Mouse (Mus musculus): ENCODE results near the gene Atpaf1. TPM values are rescaled to one million over a fixed set of nuclear protein-coding genes. Genes with fewer than 3 reads are reported as not detected.
A peak's percentile ranks its signal among the peaks of the same experiment; 100 is the strongest.

The Atpaf1 gene
- total and polyA plus RNA-seq, 2 experiments from 2014 or later = 49.0 to 86.4 TPM

GRCm38 (mm10) chr4:115799981-115800380, 15.4 kb downstream of the Atpaf1 start:
- no peak for DNase-seq (ENCODE audit: low spot score)
- 75% methylated on average over 3 of the region's 3 CpGs for WGBS

GRCm38 (mm10) chr4:115812326-115812725, 27.7 kb downstream of the Atpaf1 start:
- H3K4me2 ChIP-seq (ENCODE audit: low read depth, low read length) = no peak overlapping the region
- H3K36me3 ChIP-seq (replicated peaks; ENCODE audit: control insufficient read depth, insufficient read depth, low read length) = peaks cover 53% of the 10 kb centered on the region
- H3K9me3 ChIP-seq (replicated peaks; ENCODE audit: control insufficient read depth, low read length) = no peaks in the 10 kb centered on the region
- WGBS = 88% methylated on average over 4 of the region's 4 CpGs
- TF ChIP-seq CTCF (IDR thresholded peaks at IDR 0.05; ENCODE audit: low read depth) (no peak), EP300 (IDR thresholded peaks at IDR 0.05; ENCODE audit: low read depth) (no peak)
- H3K27ac ChIP-seq (ENCODE audit: low read depth) = no peak overlapping the region
- no peaks in the 10 kb centered on the region for H3K4me1 ChIP-seq (ENCODE audit: control insufficient read depth, insufficient read depth)
- DNase-seq (ENCODE audit: low spot score) = no peak
- no peak overlapping the region for H3K9ac ChIP-seq (replicated peaks; ENCODE audit: low read depth, low read length)
- no peaks in the 10 kb centered on the region for H3K27me3 ChIP-seq (ENCODE audit: control insufficient read depth, insufficient read depth, low read length)
- ATAC-seq (ENCODE audit: insufficient read depth, low read depth) = no peak
- H3K4me3 ChIP-seq (ENCODE audit: low read depth, low read length) = no peak overlapping the region

More at GRCm38 (mm10) chr4:115799981-115800380, 15.4 kb downstream of the Atpaf1 start:
- no peak overlapping the region for H3K27ac ChIP-seq (ENCODE audit: low read depth)
- H3K36me3 ChIP-seq (replicated peaks; ENCODE audit: control insufficient read depth, insufficient read depth, low read length) = peaks cover 71% of the 10 kb centered on the region
- ATAC-seq (ENCODE audit: insufficient read depth, low read depth) = no peak
- no peak overlapping the region for H3K4me3 ChIP-seq (ENCODE audit: low read depth, low read length)
- no peaks in the 10 kb centered on the region for H3K27me3 ChIP-seq (ENCODE audit: control insufficient read depth, insufficient read depth, low read length)
- no peak overlapping the region for H3K9ac ChIP-seq (replicated peaks; ENCODE audit: low read depth, low read length)
- H3K4me1 ChIP-seq (ENCODE audit: control insufficient read depth, insufficient read depth) = no peaks in the 10 kb centered on the region
- no peaks in the 10 kb centered on the region for H3K9me3 ChIP-seq (replicated peaks; ENCODE audit: control insufficient read depth, low read length)
- TF ChIP-seq EP300 (IDR thresholded peaks at IDR 0.05; ENCODE audit: low read depth) (no peak), CTCF (IDR thresholded peaks at IDR 0.05; ENCODE audit: low read depth) (no peak)
- H3K4me2 ChIP-seq (ENCODE audit: low read depth, low read length) = no peak overlapping the region

DNA sequence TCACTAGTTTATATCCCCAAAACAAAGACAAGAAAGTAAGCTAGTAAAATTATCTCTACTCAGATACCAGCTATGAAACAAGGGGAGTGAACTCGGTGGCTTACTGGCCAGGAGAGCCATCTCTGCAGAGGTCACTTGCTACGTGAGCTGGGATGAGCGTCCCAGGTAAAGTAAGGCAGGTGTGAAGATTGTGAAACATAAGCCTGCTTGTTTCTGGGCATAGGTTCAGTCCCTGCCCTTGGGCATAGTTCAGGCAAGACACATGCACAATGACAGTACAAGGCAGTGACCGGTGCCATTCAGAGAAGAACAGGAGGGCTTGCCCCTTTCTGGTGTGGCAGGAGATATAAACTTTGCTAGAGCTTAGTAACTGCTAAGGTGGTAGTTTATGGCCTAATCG, 31.0 kb downstream of the Atpaf1 start:
- no peak overlapping the region for H3K4me3 ChIP-seq (ENCODE audit: low read depth, low read length)
- no peaks in the 10 kb centered on the region for H3K9me3 ChIP-seq (replicated peaks; ENCODE audit: control insufficient read depth, low read length)
- TF ChIP-seq EP300 (IDR thresholded peaks at IDR 0.05; ENCODE audit: low read depth) (no peak), CTCF (IDR thresholded peaks at IDR 0.05; ENCODE audit: low read depth) (no peak)
- H3K4me1 ChIP-seq (ENCODE audit: control insufficient read depth, insufficient read depth) = no peaks in the 10 kb centered on the region
- no peaks in the 10 kb centered on the region for H3K27me3 ChIP-seq (ENCODE audit: control insufficient read depth, insufficient read depth, low read length)
- no peak overlapping the region for H3K9ac ChIP-seq (replicated peaks; ENCODE audit: low read depth, low read length)
- 92% methylated on average over 5 of the region's 5 CpGs for WGBS
- no peak for ATAC-seq (ENCODE audit: insufficient read depth, low read depth)
- H3K36me3 ChIP-seq (replicated peaks; ENCODE audit: control insufficient read depth, insufficient read depth, low read length) = peaks cover 65% of the 10 kb centered on the region
- H3K4me2 ChIP-seq (ENCODE audit: low read depth, low read length) = no peak overlapping the region
- no peak for DNase-seq (ENCODE audit: low spot score)
- no peak overlapping the region for H3K27ac ChIP-seq (ENCODE audit: low read depth)

DNA sequence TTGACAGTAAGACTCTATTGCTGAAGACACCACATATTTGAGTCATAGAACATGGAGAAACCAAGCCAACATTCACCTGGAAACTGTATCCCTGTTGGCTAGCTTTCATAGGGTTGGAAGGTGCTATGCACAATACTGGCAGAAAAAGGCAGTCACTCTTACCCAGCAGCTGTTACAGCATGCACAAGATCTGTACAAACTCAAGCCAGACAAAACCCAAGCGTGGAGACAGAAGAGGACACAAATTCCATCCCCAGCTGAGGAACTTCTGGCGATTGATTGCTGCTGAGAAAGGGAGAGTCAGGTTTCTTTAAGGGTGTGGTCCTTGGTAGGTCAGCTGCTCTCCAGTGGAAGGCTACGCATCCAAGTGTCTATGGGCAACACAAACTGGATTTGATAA, 35.6 kb downstream of the Atpaf1 start:
- no peaks in the 10 kb centered on the region for H3K9me3 ChIP-seq (replicated peaks; ENCODE audit: control insufficient read depth, low read length)
- no peak for TF ChIP-seq CTCF (IDR thresholded peaks at IDR 0.05; ENCODE audit: low read depth)
- no peak for TF ChIP-seq EP300 (IDR thresholded peaks at IDR 0.05; ENCODE audit: low read depth)
- H3K4me3 ChIP-seq (ENCODE audit: low read depth, low read length) = no peak overlapping the region
- H3K4me1 ChIP-seq (ENCODE audit: control insufficient read depth, insufficient read depth) = peaks cover 33% of the 10 kb centered on the region
- 62% methylated on average over 3 of the region's 3 CpGs for WGBS
- DNase-seq (ENCODE audit: low spot score) = no peak
- H3K27me3 ChIP-seq (ENCODE audit: control insufficient read depth, insufficient read depth, low read length) = no peaks in the 10 kb centered on the region
- H3K27ac ChIP-seq (ENCODE audit: low read depth) = no peak overlapping the region
- H3K9ac ChIP-seq (replicated peaks; ENCODE audit: low read depth, low read length) = no peak overlapping the region
- no peak for ATAC-seq (ENCODE audit: insufficient read depth, low read depth)
- H3K4me2 ChIP-seq (ENCODE audit: low read depth, low read length) = no peak overlapping the region
- H3K36me3 ChIP-seq (replicated peaks; ENCODE audit: control insufficient read depth, insufficient read depth, low read length) = peaks cover 33% of the 10 kb centered on the region

- Histone ChIP-seq H3K4me3 (ENCODE audit: low read depth, low read length) (no peak overlapping the region), H3K4me1 (ENCODE audit: control insufficient read depth, insufficient read depth) (peaks cover 33% of the 10 kb centered on the region), H3K9ac (replicated peaks; ENCODE audit: low read depth, low read length) (no peak overlapping the region), H3K27ac (ENCODE audit: low read depth) (0 out of 2 replicates have a peak overlapping the region, but pooled peaks have one; percentile 15), H3K4me2 (ENCODE audit: low read depth, low read length) (no peak overlapping the region), H3K36me3 (replicated peaks; ENCODE audit: control insufficient read depth, insufficient read depth, low read length) (peaks cover 26% of the 10 kb centered on the region), H3K9me3 (replicated peaks; ENCODE audit: control insufficient read depth, low read length) (no peaks in the 10 kb centered on the region), H3K27me3 (ENCODE audit: control insufficient read depth, insufficient read depth, low read length) (no peaks in the 10 kb centered on the region)
- DNase-seq (ENCODE audit: low spot score) (no peak), ATAC-seq (ENCODE audit: insufficient read depth, low read depth) (no peak)
- TF ChIP-seq CTCF (IDR thresholded peaks at IDR 0.05; ENCODE audit: low read depth) = no peak
- no peak for TF ChIP-seq EP300 (IDR thresholded peaks at IDR 0.05; ENCODE audit: low read depth)
- 81% methylated on average over 3 of the region's 3 CpGs for WGBS
Observed at GRCm38 (mm10) chr4:115820944-115821343, 36.3 kb downstream of the Atpaf1 start.

- DNase-seq (ENCODE audit: low spot score) (no peak), ATAC-seq (ENCODE audit: insufficient read depth, low read depth) (peak; percentile 18; the same call in 1 of the 2 replicates)
- Histone ChIP-seq H3K9ac (replicated peaks; ENCODE audit: low read depth, low read length) (no peak overlapping the region), H3K4me2 (ENCODE audit: low read depth, low read length) (no peak overlapping the region), H3K27ac (ENCODE audit: low read depth) (0 out of 2 replicates have a peak overlapping the region, but pooled peaks have one; percentile 15), H3K4me3 (ENCODE audit: low read depth, low read length) (no peak overlapping the region), H3K4me1 (ENCODE audit: control insufficient read depth, insufficient read depth) (peaks cover 33% of the 10 kb centered on the region), H3K36me3 (replicated peaks; ENCODE audit: control insufficient read depth, insufficient read depth, low read length) (peaks cover 21% of the 10 kb centered on the region), H3K9me3 (replicated peaks; ENCODE audit: control insufficient read depth, low read length) (no peaks in the 10 kb centered on the region), H3K27me3 (ENCODE audit: control insufficient read depth, insufficient read depth, low read length) (no peaks in the 10 kb centered on the region)
- no peak for TF ChIP-seq CTCF (IDR thresholded peaks at IDR 0.05; ENCODE audit: low read depth)
- no peak for TF ChIP-seq EP300 (IDR thresholded peaks at IDR 0.05; ENCODE audit: low read depth)
Observed at GRCm38 (mm10) chr4:115821431-115821830, 36.8 kb downstream of the Atpaf1 start.
